Mouse (Mus musculus) T-helper 1 cell (primary cell): ENCODE measurements around the gene Calm4.

Source experiments
- in situ Hi-C: fragments of 300-600 bp; cut with MboI, MseI; formaldehyde crosslinking; loops from one replicate; pipeline ENCODE4 v1.15.1; 2025; ENCODE audit warnings: high pct_unique_total_duplicates

Calm4 gene

GRCm38 (mm10) chr13:3856252-3856651 is 18.7 kb downstream of the Calm4 start:
- in situ Hi-C loops: no loop called here

- in situ Hi-C loops: no loop called here
Observed at GRCm38 (mm10) chr13:3861251-3861650, 23.7 kb downstream of the Calm4 start.

GRCm38 (mm10) chr13:3862325-3862724 is 24.8 kb downstream of the Calm4 start:
- in situ Hi-C loops: no loop called here

- in situ Hi-C loops: no loop called here
Observed at GRCm38 (mm10) chr13:3862922-3863580, 25.5 kb downstream of the Calm4 start.

- in situ Hi-C loops: loop anchor here (5.0 kb wide), 1 partner anchor 68 kb away; no protein-coding TSS in a partner anchor
Observed at GRCm38 (mm10) chr13:3865648-3866354, 28.2 kb downstream of the Calm4 start.

- in situ Hi-C loops: loop anchor here (5.0 kb wide), 1 partner anchor 69 kb away; no protein-coding TSS in a partner anchor
Observed at GRCm38 (mm10) chr13:3866355-3867052, 28.9 kb downstream of the Calm4 start.

GRCm38 (mm10) chr13:3867158-3867557 is 29.6 kb downstream of the Calm4 start:
- in situ Hi-C loops: loop anchor here (5.0 kb wide), 1 partner anchor 70 kb away; no protein-coding TSS in a partner anchor

- in situ Hi-C loops: loop anchor here (5.0 kb wide), 1 partner anchor 73 kb away; no protein-coding TSS in a partner anchor
Observed at GRCm38 (mm10) chr13:3869901-3870300, 32.3 kb downstream of the Calm4 start.

GRCm38 (mm10) chr13:3872832-3873231 is 35.3 kb downstream of the Calm4 start:
- in situ Hi-C loops: no loop called here

GRCm38 (mm10) chr13:3876448-3876847 is 38.9 kb downstream of the Calm4 start:
- in situ Hi-C loops: no loop called here

- in situ Hi-C loops: no loop called here
Observed at GRCm38 (mm10) chr13:3877185-3877584, 39.6 kb downstream of the Calm4 start.

- in situ Hi-C loops: no loop called here
Observed at GRCm38 (mm10) chr13:3877679-3878220, 40.2 kb downstream of the Calm4 start.

- in situ Hi-C loops: no loop called here
Observed at GRCm38 (mm10) chr13:3886663-3887062, 49.1 kb downstream of the Calm4 start.
